ENCODE assay signal across 14 mouse cellular contexts in genomic region chr13:63927326-63927725, GRCm38 (mm10).
DNase-seq lines count a peak whose midpoint lies in the region; ATAC-seq and TF ChIP-seq lines count a peak whose summit lies in the region.
"Had no signal": no experiment of that assay in that cellular context is flagged by ENCODE, and none has a peak within 500 bp of the region (broad histone marks: within the 10 kb centered on the region; RNA-seq: fewer than 3 reads in every experiment).

No protein-coding gene starts in this region.

- H3K4me1 ChIP-seq in kidney, postnatal 0 days (replicated peaks; ENCODE audit: insufficient read depth, low read length) = peaks cover 8% of the 10 kb centered on the region; the same call in 1 of the 2 replicates
- H3K4me1 ChIP-seq in intestine, embryonic 14.5 days (replicated peaks; ENCODE audit: control insufficient read depth, insufficient read depth, low read length) = peaks cover 20% of the 10 kb centered on the region
- peaks cover 12% of the 10 kb centered on the region; the same call in 1 of the 2 replicates for H3K4me1 ChIP-seq in stomach, embryonic 15.5 days

- no peak for ATAC-seq in kidney, postnatal 0 days (replicated peaks; ENCODE audit: low FRiP score, low read depth)
- ATAC-seq in intestine, embryonic 14.5 days (replicated peaks; ENCODE audit: low FRiP score, low TSS enrichment, low read depth) = no peak
- no peak for ATAC-seq in stomach, embryonic 15.5 days (ENCODE audit: insufficient read depth, low FRiP score, low read depth)

- no peak overlapping the region for H3K27ac ChIP-seq in kidney, postnatal 0 days
- peak overlapping the region; percentile 47; the same call in 1 of the 2 replicates for H3K27ac ChIP-seq in intestine, embryonic 14.5 days (ENCODE audit: low read depth)
- peak overlapping the region; percentile 48; the same call in 1 of the 2 replicates for H3K27ac ChIP-seq in stomach, embryonic 15.5 days
- H3K27ac ChIP-seq: heart, adult 2 months; liver, embryonic 14.5 days had no signal

- no peak for TF ChIP-seq CTCF in kidney, postnatal 0 days (IDR thresholded peaks at IDR 0.05; ENCODE audit: low read depth)

- no peak overlapping the region for H3K9ac ChIP-seq in kidney, postnatal 0 days (ENCODE audit: low read depth, low read length)
- H3K9ac ChIP-seq in intestine, embryonic 14.5 days (ENCODE audit: low read length) = no peak overlapping the region
- no peak overlapping the region for H3K9ac ChIP-seq in stomach, embryonic 15.5 days
- H3K9ac ChIP-seq: liver, embryonic 14.5 days had no signal

- no peaks in the 10 kb centered on the region for H3K36me3 ChIP-seq in kidney, postnatal 0 days (ENCODE audit: insufficient read depth, low read length)
- no peaks in the 10 kb centered on the region for H3K36me3 ChIP-seq in intestine, embryonic 14.5 days (ENCODE audit: control insufficient read depth, insufficient read depth, low read length)
- no peaks in the 10 kb centered on the region for H3K36me3 ChIP-seq in stomach, embryonic 15.5 days

- H3K9me3 ChIP-seq in kidney, postnatal 0 days (replicated peaks; ENCODE audit: low read length) = no peaks in the 10 kb centered on the region
- H3K9me3 ChIP-seq in intestine, embryonic 14.5 days (ENCODE audit: control insufficient read depth, low read length) = no peaks in the 10 kb centered on the region
- H3K9me3 ChIP-seq in stomach, embryonic 15.5 days = no peaks in the 10 kb centered on the region

- 35% methylated on average over 4 of the region's 4 CpGs for WGBS in kidney, postnatal 0 days
- WGBS in intestine, embryonic 14.5 days = 20% methylated on average over 4 of the region's 4 CpGs
- 53% methylated on average over 4 of the region's 4 CpGs for WGBS in stomach, embryonic 15.5 days

- H3K4me3 ChIP-seq in kidney, postnatal 0 days (replicated peaks; ENCODE audit: low read depth, low read length) = no peak overlapping the region
- H3K4me3 ChIP-seq in intestine, embryonic 14.5 days (ENCODE audit: low read depth, low read length) = no peak overlapping the region
- H3K4me3 ChIP-seq in stomach, embryonic 15.5 days (replicated peaks) = no peak overlapping the region
- H3K4me3 ChIP-seq: heart, adult 2 months had no signal

- peak; percentile 80 for DNase-seq in kidney, postnatal 0 days (ENCODE audit: low spot score)
- DNase-seq in kidney, postnatal 14 days = no peak
- DNase-seq in NIH3T3 (ENCODE audit: low read depth) = peak; percentile 6
- DNase-seq in intestine, embryonic 14.5 days (ENCODE audit: low spot score) = no peak
- DNase-seq in neural tube, embryonic 10.5 days (ENCODE audit: extremely low spot score, low spot score) = no peak
- no peak for DNase-seq in adrenal gland, adult 18-20 months (ENCODE audit: low spot score in 2 of 2)
- DNase-seq: adrenal gland, adult 2 months; cerebellum, adult 8-10 months; heart, adult 2 months; heart, postnatal 36 days; kidney, postnatal 25 days; right cerebral cortex, postnatal 25 days had no signal

- H3K4me2 ChIP-seq in kidney, postnatal 0 days (ENCODE audit: low read length) = no peak overlapping the region
- H3K4me2 ChIP-seq in intestine, embryonic 14.5 days (ENCODE audit: low read length) = no peak overlapping the region
- H3K4me2 ChIP-seq in stomach, embryonic 15.5 days = no peak overlapping the region

- no peaks in the 10 kb centered on the region for H3K27me3 ChIP-seq in kidney, postnatal 0 days (ENCODE audit: insufficient read depth, low read length)
- H3K27me3 ChIP-seq in intestine, embryonic 14.5 days (replicated peaks; ENCODE audit: control insufficient read depth, insufficient read depth, low read length) = no peaks in the 10 kb centered on the region
- H3K27me3 ChIP-seq in stomach, embryonic 15.5 days (replicated peaks) = no peaks in the 10 kb centered on the region

Comparison
In these comparisons a context has a peak if more than half of its experiments do, and no peak if none do; other contexts are left out.
1. DNase-seq: peak in kidney, postnatal 0 days (single experiment) and NIH3T3 (single experiment); none in kidney, postnatal 14 days (single experiment), intestine, embryonic 14.5 days (single experiment), neural tube, embryonic 10.5 days (single experiment) and adrenal gland, adult 18-20 months (0 of 2).